Mouse (Mus musculus): Measurements from ENCODE around the gene Haghl.
A peak's percentile ranks its signal among the peaks of the same experiment; 100 is the strongest.

The Haghl gene

DNA sequence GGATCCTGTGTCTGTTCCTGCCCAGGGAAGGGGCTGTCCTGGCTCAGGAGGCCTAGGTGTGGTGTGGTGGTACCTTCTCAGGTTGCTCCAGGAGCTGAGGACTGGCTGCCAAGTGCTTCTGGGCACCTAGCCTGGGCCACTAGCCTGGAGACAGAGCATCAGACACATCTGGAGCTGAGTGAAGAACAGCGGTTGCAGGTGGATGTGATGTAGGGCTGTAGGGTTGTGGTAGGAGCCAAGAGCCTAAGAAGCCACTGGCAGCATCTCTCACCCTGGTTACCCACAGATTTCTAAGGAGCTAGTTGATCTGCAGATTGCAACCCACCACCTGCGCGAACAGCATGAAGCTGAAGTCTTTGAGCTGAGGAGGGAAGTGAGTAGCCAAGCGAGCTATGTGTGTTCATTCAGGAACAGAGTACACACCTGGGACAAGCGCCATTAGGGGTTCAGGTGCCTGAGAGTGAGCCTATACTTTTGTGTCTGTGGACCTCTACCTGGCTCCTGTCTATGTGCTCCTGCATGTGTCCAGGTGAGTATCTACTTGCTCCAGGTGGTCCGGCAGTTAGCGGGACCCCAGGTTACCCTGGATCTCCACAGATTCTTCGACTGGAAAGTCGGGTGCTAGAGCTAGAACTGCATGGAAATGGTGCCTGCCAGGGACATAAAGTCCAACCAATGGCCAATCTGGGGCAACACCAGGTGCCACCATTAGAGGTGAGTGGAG is 1.5 kb upstream of the Haghl start:
- no peak for DNase-seq (ENCODE audit: low spot score)

GRCm38 (mm10) chr17:25786280-25786679 is 807 bp upstream of the Haghl start, which contains the start of gene Ccdc78:
Gene Ccdc78, plus strand, starts transcription at chr17:25786580.
- DNase-seq (ENCODE audit: low spot score), result no peak

GRCm38 (mm10) chr17:25783861-25784574 is 1.5 kb downstream of the Haghl start:
- no peak for DNase-seq (ENCODE audit: low spot score)

DNA sequence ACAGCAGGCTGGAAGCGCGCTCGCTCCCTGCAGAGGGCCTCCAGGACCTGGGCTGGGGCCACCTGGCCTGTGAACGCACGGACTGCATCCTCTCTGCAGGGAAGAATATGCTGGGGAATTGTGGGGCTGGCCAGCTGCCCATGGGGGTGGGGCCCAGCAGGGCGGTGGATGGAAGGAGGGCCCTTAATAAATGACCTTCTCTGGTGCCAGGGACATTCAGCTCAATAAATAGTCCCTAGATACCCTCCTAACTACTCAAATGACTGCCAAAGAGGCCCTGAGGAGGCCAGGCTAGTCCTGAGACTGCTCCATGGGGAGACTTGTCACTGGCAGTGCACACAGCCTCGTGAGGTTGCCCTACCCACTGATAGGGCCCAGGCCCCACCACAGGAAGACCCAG is 2.4 kb downstream of the Haghl start:
- no peak for DNase-seq (ENCODE audit: low spot score)

- DNase-seq (ENCODE audit: low spot score), result no peak
Observed at GRCm38 (mm10) chr17:25781339-25781738, 4.1 kb downstream of the Haghl start.

GRCm38 (mm10) chr17:25777948-25778347 is 7.5 kb downstream of the Haghl start:
- DNase-seq (ENCODE audit: low spot score), result no peak

- peak; percentile 47 for DNase-seq (ENCODE audit: low spot score)
Observed at GRCm38 (mm10) chr17:25775318-25776062, 10.0 kb downstream of the Haghl start.

DNA sequence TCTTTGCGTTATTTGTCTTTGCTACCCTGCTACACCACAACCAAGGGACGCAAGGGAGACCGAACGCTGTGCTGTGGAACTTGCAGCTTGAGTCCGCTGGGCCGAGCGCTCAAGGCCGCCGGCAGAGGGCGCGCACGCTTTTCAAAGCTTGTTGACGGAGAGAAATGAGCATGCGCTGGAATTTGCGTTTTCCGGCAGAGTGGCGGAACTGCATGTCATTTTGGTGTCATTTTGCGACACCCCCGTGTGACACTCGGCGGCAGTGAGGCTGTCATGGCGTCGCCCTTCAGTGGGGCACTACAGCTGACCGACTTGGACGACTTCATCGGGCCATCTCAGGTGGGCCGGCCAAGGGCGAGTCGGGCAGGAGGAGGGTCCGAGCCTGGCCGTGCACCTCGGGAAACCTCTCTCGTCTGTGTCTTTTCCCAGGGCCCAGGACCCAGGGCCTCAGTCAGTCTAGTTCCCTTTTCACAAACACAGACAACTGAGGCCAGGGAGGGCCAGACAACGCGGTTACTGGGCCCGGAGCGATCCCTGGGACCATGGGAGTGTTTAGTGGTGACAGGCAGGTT is 11.8 kb downstream of the Haghl start, which contains the start of gene Narfl:
Gene Narfl (plus strand): TSS at position 228 of the 572 bp plus-strand sequence.
- peak; percentile 93 for DNase-seq (ENCODE audit: low spot score)

DNA sequence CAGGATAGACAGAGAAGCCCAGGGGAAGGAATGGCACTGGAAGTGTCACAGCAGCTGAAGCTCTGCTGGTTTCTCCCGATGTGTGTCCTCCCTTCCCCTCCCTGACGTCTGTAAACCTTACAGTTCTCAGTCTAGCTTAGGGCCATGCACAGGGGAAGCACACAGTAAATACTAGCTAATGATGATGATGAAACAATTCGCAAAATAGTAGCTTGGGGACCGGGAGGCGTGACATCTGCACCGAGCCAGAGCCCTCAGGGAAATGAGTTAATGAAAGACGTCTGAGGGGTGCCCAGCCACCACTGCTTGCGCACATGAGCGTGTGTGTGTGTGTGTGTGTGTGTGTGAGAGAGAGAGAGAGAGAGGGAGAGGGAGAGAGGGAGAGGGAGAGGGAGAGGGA is 16.1 kb downstream of the Haghl start:
- no peak for DNase-seq (ENCODE audit: low spot score)

GRCm38 (mm10) chr17:25765886-25766285 is 19.6 kb downstream of the Haghl start:
- DNase-seq (ENCODE audit: low spot score), result no peak

DNA sequence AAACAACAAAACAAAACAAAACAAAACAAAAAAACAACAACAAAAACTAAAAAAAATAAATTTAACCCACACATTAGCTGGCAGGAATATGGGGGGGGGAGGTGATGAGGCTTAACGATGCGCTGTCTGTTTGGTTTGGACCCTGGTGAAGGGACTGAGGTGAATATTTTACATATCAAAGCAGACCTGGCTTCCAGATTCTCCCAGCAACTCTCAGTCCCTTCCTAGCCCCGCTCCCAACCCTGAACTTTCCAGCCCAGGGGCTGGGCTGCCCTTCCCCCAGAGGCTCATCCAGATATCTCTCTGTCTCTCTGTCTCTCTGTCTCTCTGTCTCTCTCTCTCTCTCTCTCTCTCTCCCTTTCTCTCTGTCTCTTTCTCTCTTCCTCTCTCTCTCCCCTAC is 22.9 kb downstream of the Haghl start:
- DNase-seq (ENCODE audit: low spot score), result no peak

DNA sequence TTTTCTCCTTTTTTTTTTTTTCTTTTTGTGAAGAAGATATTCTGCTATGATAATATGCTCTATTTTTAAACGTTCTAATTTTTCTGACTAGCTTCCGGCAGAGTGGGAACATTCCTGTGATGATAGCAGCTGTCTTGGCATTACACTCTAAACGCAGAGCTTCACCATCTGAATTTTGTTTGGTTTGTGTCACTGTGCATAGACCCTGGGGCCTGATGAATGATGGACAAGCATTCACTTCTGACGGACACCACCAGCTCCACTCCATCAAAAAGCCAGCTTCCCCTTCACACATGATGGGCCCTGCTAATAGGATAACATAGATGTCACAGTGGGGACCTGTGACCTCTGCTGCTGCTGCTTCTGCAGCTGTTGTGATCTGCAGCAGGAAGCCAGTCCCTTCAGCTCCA is 23.9 kb downstream of the Haghl start:
- no peak for DNase-seq (ENCODE audit: low spot score)

GRCm38 (mm10) chr17:25760148-25760547 is 25.3 kb downstream of the Haghl start:
- DNase-seq (ENCODE audit: low spot score), result no peak

DNA sequence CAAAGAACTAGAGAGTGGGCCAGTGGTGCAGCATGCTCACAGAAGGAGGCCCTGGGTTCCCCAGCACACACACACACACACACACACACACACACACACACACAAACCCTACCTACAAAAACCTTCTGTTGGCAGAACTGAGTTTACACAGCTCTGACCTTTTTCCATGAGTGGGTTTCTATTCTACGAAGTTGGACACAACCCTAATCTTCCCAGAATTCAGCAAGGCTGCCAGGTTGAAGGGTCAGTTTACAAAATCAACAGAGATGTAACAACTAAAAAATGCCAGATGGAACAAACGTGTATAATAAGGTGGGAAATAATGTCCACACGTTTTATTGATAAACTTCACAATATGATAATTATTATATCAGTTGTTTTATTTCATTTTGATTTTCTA is 27.8 kb downstream of the Haghl start:
- no peak for DNase-seq (ENCODE audit: low spot score)

GRCm38 (mm10) chr17:25756378-25757242 is 28.9 kb downstream of the Haghl start:
- DNase-seq (ENCODE audit: low spot score), result no peak

- DNase-seq (ENCODE audit: low spot score), result no peak
Observed at GRCm38 (mm10) chr17:25755627-25756377, 29.7 kb downstream of the Haghl start.

DNA sequence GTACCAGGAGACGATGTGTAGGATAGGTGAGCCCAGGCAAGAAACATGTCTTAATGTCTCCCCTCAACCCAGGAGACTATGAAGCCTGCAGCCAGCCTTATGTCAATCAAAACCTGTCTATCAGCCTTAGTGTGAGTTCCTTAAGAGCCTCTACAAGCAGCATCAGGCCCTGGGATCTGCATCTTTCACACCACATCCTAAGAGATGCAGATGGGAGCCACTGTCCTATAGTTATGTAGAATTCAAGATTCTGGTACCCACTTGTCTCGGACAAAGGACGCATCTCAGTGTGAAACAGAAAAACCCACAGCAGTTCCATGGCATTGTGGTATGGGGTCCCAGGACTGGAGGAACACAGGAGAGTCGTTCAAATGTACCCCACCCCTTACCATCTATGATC is 30.4 kb downstream of the Haghl start:
- no peak for DNase-seq (ENCODE audit: low spot score)

DNA sequence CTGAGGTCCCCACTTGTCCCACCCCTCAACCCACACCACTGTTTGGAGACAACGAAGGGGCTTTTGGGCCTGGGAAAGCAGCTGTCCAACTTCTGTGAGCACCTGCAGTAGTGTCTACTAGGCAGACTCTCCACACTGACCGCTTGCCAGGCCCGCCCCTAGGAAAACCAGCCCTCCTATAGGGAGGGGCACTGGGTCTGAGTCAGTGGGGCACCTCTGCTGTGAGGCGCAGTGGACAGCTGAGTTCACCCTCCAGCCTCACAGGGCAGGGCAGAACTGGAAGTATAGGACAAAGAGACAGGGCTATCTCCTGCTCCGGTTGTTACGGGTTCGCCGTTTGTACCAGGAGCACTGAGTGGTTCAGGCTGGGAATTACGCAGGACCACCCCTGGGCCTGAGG is 31.2 kb downstream of the Haghl start, which contains the start of gene Msln:
Gene Msln (minus strand): TSS at position 138 of the 400 bp plus-strand sequence.
- no peak for DNase-seq (ENCODE audit: low spot score)

DNA sequence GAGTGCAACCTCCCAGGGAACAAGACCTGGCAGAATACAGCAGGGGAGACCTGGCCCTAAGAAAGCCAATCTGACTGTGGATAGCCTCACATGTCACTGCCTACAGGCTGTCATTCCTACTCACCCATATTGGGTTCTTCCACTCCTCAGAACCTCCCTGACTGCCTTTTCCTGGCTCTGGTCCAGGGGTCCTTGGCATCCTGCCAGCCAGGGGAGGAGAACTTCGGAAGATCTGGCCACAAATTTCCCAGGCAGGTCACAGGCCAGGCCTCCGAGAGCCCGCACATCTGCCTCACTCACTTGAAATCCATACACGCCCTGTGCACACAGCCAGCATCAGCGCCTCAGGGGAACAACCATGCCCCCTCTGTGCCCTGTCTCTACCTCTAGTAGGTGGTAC is 34.0 kb downstream of the Haghl start:
- DNase-seq (ENCODE audit: low spot score), result no peak

GRCm38 (mm10) chr17:25749314-25749713 is 36.2 kb downstream of the Haghl start:
- DNase-seq (ENCODE audit: low spot score), result no peak

DNA sequence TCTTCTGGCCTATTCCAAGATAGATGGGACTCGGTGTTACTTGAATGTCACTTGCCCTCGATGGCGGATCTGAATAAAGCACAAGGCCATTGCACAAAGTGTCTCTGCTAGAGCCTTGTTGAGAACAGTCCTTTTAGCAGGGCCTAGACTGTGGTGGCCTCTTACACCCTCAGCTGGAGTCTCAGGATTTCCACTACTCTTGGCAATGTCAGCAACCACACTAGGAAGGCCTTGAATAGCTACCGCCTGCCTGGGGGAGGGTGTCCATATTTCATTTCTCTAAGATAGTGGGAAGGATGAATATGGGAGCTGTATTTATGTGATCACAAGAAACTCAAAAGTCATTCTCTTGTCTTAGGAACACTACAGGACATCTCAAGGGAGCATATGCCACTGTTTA is 37.2 kb downstream of the Haghl start:
- DNase-seq (ENCODE audit: low spot score), result no peak

Data from yolk sac, embryonic 10.5 days (tissue).